Mouse (Mus musculus): ENCODE results near the gene Filip1l. TPM values are rescaled to one million over a fixed set of nuclear protein-coding genes. Genes with fewer than 3 reads are reported as not detected.
A peak's percentile ranks its signal among the peaks of the same experiment; 100 is the strongest.
"Not testable (repeated sequence)": the region's sequence is repeated elsewhere in the genome, so short reads cannot be mapped to it uniquely, and the experiment has no call there.

Gene Filip1l
- polyA plus RNA-seq, 1 experiment from 2014 or later = 30.4 TPM

GRCm38 (mm10) chr16:57372156-57372555 lies 19.3 kb downstream of the Filip1l start:
- Histone ChIP-seq H3K4me1 (replicated peaks; ENCODE audit: insufficient read depth, low read length) (peaks cover 10% of the 10 kb centered on the region), H3K9me3 (replicated peaks; ENCODE audit: low read length) (no peaks in the 10 kb centered on the region), H3K27me3 (ENCODE audit: insufficient read depth, low read length) (no peaks in the 10 kb centered on the region), H3K36me3 (ENCODE audit: insufficient read depth, low read length) (no peaks in the 10 kb centered on the region), H3K4me3 (replicated peaks; ENCODE audit: low read depth, low read length) (no peak overlapping the region), H3K4me2 (ENCODE audit: low read length) (no peak overlapping the region), H3K9ac (ENCODE audit: low read depth, low read length) (no peak overlapping the region), H3K27ac (no peak overlapping the region)
- no peak for TF ChIP-seq CTCF (IDR thresholded peaks at IDR 0.05; ENCODE audit: low read depth)
- WGBS = 38% methylated on average over 3 of the region's 3 CpGs
- peak; percentile 62 for DNase-seq (ENCODE audit: low spot score)
- no peak for ATAC-seq (replicated peaks; ENCODE audit: low FRiP score, low read depth)

GRCm38 (mm10) chr16:57375248-57375837 lies 22.4 kb downstream of the Filip1l start:
- H3K4me3 ChIP-seq (replicated peaks; ENCODE audit: low read depth, low read length) = no peak overlapping the region
- ATAC-seq (replicated peaks; ENCODE audit: low FRiP score, low read depth) (0 out of 2 replicates have a peak, but pooled peaks have one; percentile 10), DNase-seq (ENCODE audit: low spot score) (no peak)
- no peaks in the 10 kb centered on the region for H3K9me3 ChIP-seq (replicated peaks; ENCODE audit: low read length)
- H3K9ac ChIP-seq (ENCODE audit: low read depth, low read length) = no peak overlapping the region
- H3K4me2 ChIP-seq (ENCODE audit: low read length) = no peak overlapping the region
- H3K4me1 ChIP-seq (replicated peaks; ENCODE audit: insufficient read depth, low read length) = peaks cover 2% of the 10 kb centered on the region
- WGBS = 82% methylated on average over 7 of the region's 7 CpGs
- H3K27ac ChIP-seq = no peak overlapping the region
- no peak for TF ChIP-seq CTCF (IDR thresholded peaks at IDR 0.05; ENCODE audit: low read depth)
- H3K36me3 ChIP-seq (ENCODE audit: insufficient read depth, low read length) = no peaks in the 10 kb centered on the region
- H3K27me3 ChIP-seq (ENCODE audit: insufficient read depth, low read length) = no peaks in the 10 kb centered on the region

- H3K9ac ChIP-seq (ENCODE audit: low read depth, low read length) = no peak overlapping the region
- no peaks in the 10 kb centered on the region for H3K9me3 ChIP-seq (replicated peaks; ENCODE audit: low read length)
- DNase-seq (ENCODE audit: low spot score) (no peak), ATAC-seq (replicated peaks; ENCODE audit: low FRiP score, low read depth) (no peak)
- no peak overlapping the region for H3K4me2 ChIP-seq (ENCODE audit: low read length)
- no peaks in the 10 kb centered on the region for H3K36me3 ChIP-seq (ENCODE audit: insufficient read depth, low read length)
- no peak overlapping the region for H3K27ac ChIP-seq
- no peak overlapping the region for H3K4me3 ChIP-seq (replicated peaks; ENCODE audit: low read depth, low read length)
- H3K27me3 ChIP-seq (ENCODE audit: insufficient read depth, low read length) = no peaks in the 10 kb centered on the region
- no peak for TF ChIP-seq CTCF (IDR thresholded peaks at IDR 0.05; ENCODE audit: low read depth)
- no peaks in the 10 kb centered on the region for H3K4me1 ChIP-seq (replicated peaks; ENCODE audit: insufficient read depth, low read length)
- 87% methylated on average over 9 of the region's 9 CpGs for WGBS
Observed at GRCm38 (mm10) chr16:57378631-57379330, 25.9 kb downstream of the Filip1l start.

GRCm38 (mm10) chr16:57383266-57383971 lies 30.5 kb downstream of the Filip1l start:
- H3K9ac ChIP-seq (ENCODE audit: low read depth, low read length) = no peak overlapping the region
- H3K4me1 ChIP-seq (replicated peaks; ENCODE audit: insufficient read depth, low read length) = no peaks in the 10 kb centered on the region
- no peaks in the 10 kb centered on the region for H3K9me3 ChIP-seq (replicated peaks; ENCODE audit: low read length)
- ATAC-seq (replicated peaks; ENCODE audit: low FRiP score, low read depth) (no peak), DNase-seq (ENCODE audit: low spot score) (peak; percentile 46)
- H3K27me3 ChIP-seq (ENCODE audit: insufficient read depth, low read length) = no peaks in the 10 kb centered on the region
- WGBS = 40% methylated on average over 8 of the region's 8 CpGs
- H3K4me2 ChIP-seq (ENCODE audit: low read length) = no peak overlapping the region
- no peak overlapping the region for H3K4me3 ChIP-seq (replicated peaks; ENCODE audit: low read depth, low read length)
- TF ChIP-seq CTCF (IDR thresholded peaks at IDR 0.05; ENCODE audit: low read depth) = no peak
- H3K36me3 ChIP-seq (ENCODE audit: insufficient read depth, low read length) = no peaks in the 10 kb centered on the region
- H3K27ac ChIP-seq = no peak overlapping the region

- Histone ChIP-seq H3K4me1 (replicated peaks; ENCODE audit: insufficient read depth, low read length) (no peaks in the 10 kb centered on the region), H3K4me3 (replicated peaks; ENCODE audit: low read depth, low read length) (no peak overlapping the region), H3K27me3 (ENCODE audit: insufficient read depth, low read length) (no peaks in the 10 kb centered on the region), H3K9ac (ENCODE audit: low read depth, low read length) (no peak overlapping the region), H3K27ac (no peak overlapping the region), H3K4me2 (ENCODE audit: low read length) (no peak overlapping the region), H3K9me3 (replicated peaks; ENCODE audit: low read length) (no peaks in the 10 kb centered on the region), H3K36me3 (ENCODE audit: insufficient read depth, low read length) (no peaks in the 10 kb centered on the region)
- TF ChIP-seq CTCF (IDR thresholded peaks at IDR 0.05; ENCODE audit: low read depth) = no peak
- DNase-seq (ENCODE audit: low spot score) (no peak), ATAC-seq (replicated peaks; ENCODE audit: low FRiP score, low read depth) (no peak)
- 83% methylated on average over 2 of the region's 2 CpGs for WGBS
Observed at GRCm38 (mm10) chr16:57384274-57384673, 31.4 kb downstream of the Filip1l start.

GRCm38 (mm10) chr16:57389566-57390251 lies 36.8 kb downstream of the Filip1l start:
- Histone ChIP-seq H3K36me3 (ENCODE audit: insufficient read depth, low read length) (no peaks in the 10 kb centered on the region), H3K4me2 (ENCODE audit: low read length) (no peak overlapping the region), H3K27me3 (ENCODE audit: insufficient read depth, low read length) (no peaks in the 10 kb centered on the region), H3K9me3 (replicated peaks; ENCODE audit: low read length) (no peaks in the 10 kb centered on the region), H3K4me3 (replicated peaks; ENCODE audit: low read depth, low read length) (no peak overlapping the region), H3K4me1 (replicated peaks; ENCODE audit: insufficient read depth, low read length) (no peaks in the 10 kb centered on the region), H3K9ac (ENCODE audit: low read depth, low read length) (no peak overlapping the region), H3K27ac (no peak overlapping the region)
- 94% methylated on average over 15 of the region's 15 CpGs for WGBS
- DNase-seq (ENCODE audit: low spot score) (no peak), ATAC-seq (replicated peaks; ENCODE audit: low FRiP score, low read depth) (no peak)
- TF ChIP-seq CTCF (IDR thresholded peaks at IDR 0.05; ENCODE audit: low read depth) = no peak

GRCm38 (mm10) chr16:57391171-57391570 lies 38.3 kb downstream of the Filip1l start:
- H3K4me1 ChIP-seq (replicated peaks; ENCODE audit: insufficient read depth, low read length); H3K4me3 ChIP-seq (replicated peaks; ENCODE audit: low read depth, low read length); H3K27ac ChIP-seq; H3K4me2 ChIP-seq (ENCODE audit: low read length); DNase-seq (ENCODE audit: low spot score); H3K36me3 ChIP-seq (ENCODE audit: insufficient read depth, low read length); ATAC-seq (replicated peaks; ENCODE audit: low FRiP score, low read depth); H3K9me3 ChIP-seq (replicated peaks; ENCODE audit: low read length); H3K9ac ChIP-seq (ENCODE audit: low read depth, low read length); H3K27me3 ChIP-seq (ENCODE audit: insufficient read depth, low read length): not testable (repeated sequence)
- WGBS = 44% methylated on average over 25 of the region's 39 CpGs
